Comparison of ENCODE assay signal across 8 mouse cellular contexts in the genomic region with DNA sequence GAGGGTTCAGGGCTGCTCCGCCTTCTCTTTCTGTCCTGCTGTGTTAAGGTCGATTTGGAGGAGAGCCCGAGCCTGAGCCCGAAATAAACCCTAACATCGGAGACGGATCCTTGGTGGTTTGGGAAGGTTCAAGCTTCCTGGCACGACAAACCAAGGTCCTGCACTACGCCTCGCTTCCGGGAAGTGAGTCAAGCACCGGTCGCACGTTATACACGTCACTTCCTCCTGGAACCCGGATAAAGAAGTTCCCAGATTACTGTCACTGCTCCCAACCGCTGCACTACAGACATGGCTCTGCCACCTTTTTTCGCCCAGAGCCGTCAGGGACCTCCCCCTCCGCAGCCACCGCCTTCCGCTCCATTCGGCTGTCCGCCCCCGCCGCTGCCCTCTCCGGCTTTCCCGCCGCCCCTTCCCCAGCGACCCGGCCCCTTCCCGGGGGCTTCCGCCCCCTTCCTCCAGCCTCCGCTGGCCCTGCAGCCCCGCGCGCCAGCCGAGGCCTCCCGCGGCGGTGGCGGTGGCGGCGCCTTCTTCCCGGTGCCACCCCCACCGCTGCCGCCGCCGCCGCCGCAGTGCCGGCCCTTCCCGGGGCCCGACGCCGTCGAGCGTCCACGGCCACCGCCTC. TPM values are rescaled to one million over a fixed set of nuclear protein-coding genes. Genes with fewer than 3 reads are reported as not detected.
DNase-seq lines count a peak whose midpoint lies in the region; ATAC-seq and TF ChIP-seq lines count a peak whose summit lies in the region.

A gene (plus strand): TSS at position 251 of the 622 bp plus-strand sequence.

- under 1% methylated on average over 57 of the region's 59 CpGs for WGBS in forebrain, embryonic 12.5 days
- WGBS in heart, postnatal 0 days = 1% methylated on average over 50 of the region's 59 CpGs
- under 1% methylated on average over 53 of the region's 59 CpGs for WGBS in liver, embryonic 16.5 days (ENCODE audit: insufficient replicate concordance)
- WGBS in neural tube, embryonic 13.5 days = 1% methylated on average over 54 of the region's 59 CpGs

- peak within 1 kb of the TSS; percentile 96 for H3K4me3 ChIP-seq in E14TG2a.4 (replicated peaks; ENCODE audit: low read length)
- H3K4me3 ChIP-seq in forebrain, embryonic 12.5 days (replicated peaks) = peak within 1 kb of the TSS; percentile 100
- H3K4me3 ChIP-seq in heart, postnatal 0 days (ENCODE audit: low read depth, low read length) = peak within 1 kb of the TSS; percentile 99
- peak within 1 kb of the TSS; percentile 97 for H3K4me3 ChIP-seq in liver, embryonic 16.5 days (ENCODE audit: low read depth, low read length)
- peak within 1 kb of the TSS; percentile 100 for H3K4me3 ChIP-seq in neural tube, embryonic 13.5 days
- H3K4me3 ChIP-seq in testis, adult 2 months (ENCODE audit: control insufficient read depth, low read depth, low read length) = peak within 1 kb of the TSS; percentile 91

- peak within 1 kb of the TSS; percentile 98 for H3K9ac ChIP-seq in forebrain, embryonic 12.5 days
- H3K9ac ChIP-seq in heart, postnatal 0 days (replicated peaks; ENCODE audit: low read depth, low read length) = peak within 1 kb of the TSS; percentile 99
- peak within 1 kb of the TSS; percentile 95 for H3K9ac ChIP-seq in liver, embryonic 16.5 days (ENCODE audit: low read depth, low read length)
- peak within 1 kb of the TSS; percentile 96 for H3K9ac ChIP-seq in neural tube, embryonic 13.5 days

- H3K4me2 ChIP-seq in forebrain, embryonic 12.5 days = peak within 1 kb of the TSS; percentile 98
- peak within 1 kb of the TSS; percentile 97 for H3K4me2 ChIP-seq in heart, postnatal 0 days (ENCODE audit: low read depth, low read length)
- peak within 1 kb of the TSS; percentile 95 for H3K4me2 ChIP-seq in liver, embryonic 16.5 days (ENCODE audit: low read depth, low read length)
- peak within 1 kb of the TSS; percentile 97 for H3K4me2 ChIP-seq in neural tube, embryonic 13.5 days

- H3K27me3 ChIP-seq in E14TG2a.4 (ENCODE audit: insufficient read depth, low read length) = no peaks in the 10 kb centered on the region; the same call in 1 of the 2 replicates
- no peaks in the 10 kb centered on the region for H3K27me3 ChIP-seq in forebrain, embryonic 12.5 days
- H3K27me3 ChIP-seq in heart, postnatal 0 days (ENCODE audit: control insufficient read depth, insufficient read depth, low read length) = no peaks in the 10 kb centered on the region
- no peaks in the 10 kb centered on the region for H3K27me3 ChIP-seq in liver, embryonic 16.5 days (ENCODE audit: control insufficient read depth, insufficient read depth, low read depth, low read length)
- H3K27me3 ChIP-seq in neural tube, embryonic 13.5 days = no peaks in the 10 kb centered on the region; the same call in 1 of the 2 replicates
- no peaks in the 10 kb centered on the region for H3K27me3 ChIP-seq in testis, adult 2 months (ENCODE audit: control insufficient read depth, insufficient read depth, low read length)

- peak; percentile 98 for ATAC-seq in forebrain, embryonic 12.5 days (ENCODE audit: low FRiP score)
- ATAC-seq in heart, postnatal 0 days (ENCODE audit: insufficient read depth, low read depth) = peak; percentile 93
- peak; percentile 92 for ATAC-seq in liver, embryonic 16.5 days (ENCODE audit: low read depth)
- peak; percentile 98 for ATAC-seq in neural tube, embryonic 13.5 days (ENCODE audit: low read depth)

- TF ChIP-seq POLR2A in testis, adult 2 months (IDR thresholded peaks at IDR 0.05; ENCODE audit: control insufficient read depth, low read depth, low read length) = peak; percentile 96

- peak within 1 kb of the TSS; percentile 96 for H3K27ac ChIP-seq in forebrain, embryonic 12.5 days
- peak within 1 kb of the TSS; percentile 99 for H3K27ac ChIP-seq in heart, postnatal 0 days (ENCODE audit: low read depth)
- H3K27ac ChIP-seq in liver, embryonic 16.5 days (ENCODE audit: low read length) = peak within 1 kb of the TSS; percentile 95
- H3K27ac ChIP-seq in neural tube, embryonic 13.5 days (replicated peaks) = peak within 1 kb of the TSS; percentile 96
- H3K27ac ChIP-seq in testis, adult 2 months (ENCODE audit: control insufficient read depth, insufficient read depth, low read depth, low read length) = peak within 1 kb of the TSS; percentile 79

- peaks cover 15% of the 10 kb centered on the region for H3K9me3 ChIP-seq in E14TG2a.4 (ENCODE audit: low read length)
- H3K9me3 ChIP-seq in forebrain, embryonic 12.5 days = no peaks in the 10 kb centered on the region
- no peaks in the 10 kb centered on the region for H3K9me3 ChIP-seq in heart, postnatal 0 days (replicated peaks; ENCODE audit: control insufficient read depth, low read length)
- H3K9me3 ChIP-seq in liver, embryonic 16.5 days (replicated peaks; ENCODE audit: control insufficient read depth, low read length) = no peaks in the 10 kb centered on the region
- no peaks in the 10 kb centered on the region for H3K9me3 ChIP-seq in neural tube, embryonic 13.5 days

- TF ChIP-seq EP300 in heart, postnatal 0 days (IDR thresholded peaks at IDR 0.05; ENCODE audit: low read depth) = 0 out of 2 replicates have a peak, but pooled peaks have one; percentile 53

- peaks cover 2% of the 10 kb centered on the region; the same call in 1 of the 2 replicates for H3K36me3 ChIP-seq in E14TG2a.4 (ENCODE audit: insufficient read depth, low read length)
- H3K36me3 ChIP-seq in forebrain, embryonic 12.5 days (replicated peaks) = no peaks in the 10 kb centered on the region
- H3K36me3 ChIP-seq in heart, postnatal 0 days (replicated peaks; ENCODE audit: control insufficient read depth, insufficient read depth, low read length) = no peaks in the 10 kb centered on the region
- no peaks in the 10 kb centered on the region for H3K36me3 ChIP-seq in liver, embryonic 16.5 days (ENCODE audit: control insufficient read depth, insufficient read depth)
- no peaks in the 10 kb centered on the region for H3K36me3 ChIP-seq in neural tube, embryonic 13.5 days
- H3K36me3 ChIP-seq in testis, adult 2 months (ENCODE audit: control insufficient read depth, insufficient read depth, low read length) = no peaks in the 10 kb centered on the region

- peak; percentile 96 for DNase-seq in c-Kit-positive CD71-positive TER-119-positive erythroid progenitor cells, embryonic 14.5 days (ENCODE audit: low spot score)
- peak; percentile 96 for DNase-seq in heart, postnatal 0 days (ENCODE audit: low spot score)
- peak; percentile 97 for DNase-seq in kidney, postnatal 4 days

- TF ChIP-seq CTCF in E14TG2a.4 (conservative IDR thresholded peaks at IDR 0.05; ENCODE audit: low read length) = no peak
- no peak for TF ChIP-seq CTCF in heart, postnatal 0 days (IDR thresholded peaks at IDR 0.05; ENCODE audit: low read depth)
- 0 out of 2 replicates have a peak, but pooled peaks have one; percentile 15 for TF ChIP-seq CTCF in testis, adult 2 months (IDR thresholded peaks at IDR 0.05; ENCODE audit: control insufficient read depth, insufficient read depth, insufficient replicate concordance, low read depth, low read length)

- peaks cover 35% of the 10 kb centered on the region for H3K4me1 ChIP-seq in E14TG2a.4 (replicated peaks; ENCODE audit: low read depth, low read length)
- H3K4me1 ChIP-seq in forebrain, embryonic 12.5 days = peaks cover 25% of the 10 kb centered on the region
- peaks cover 23% of the 10 kb centered on the region for H3K4me1 ChIP-seq in heart, postnatal 0 days (ENCODE audit: control insufficient read depth, insufficient read depth)
- H3K4me1 ChIP-seq in liver, embryonic 16.5 days (ENCODE audit: control insufficient read depth, low read depth, low read length) = peaks cover 12% of the 10 kb centered on the region
- peaks cover 33% of the 10 kb centered on the region for H3K4me1 ChIP-seq in neural tube, embryonic 13.5 days (replicated peaks)
- H3K4me1 ChIP-seq in testis, adult 2 months (ENCODE audit: control insufficient read depth, insufficient read depth, low read length) = peaks cover 7% of the 10 kb centered on the region

RNA-seq across cellular contexts. Expression of the gene that starts here (rescaled TPM):
- polyA plus RNA-seq in forebrain, embryonic 12.5 days (2016; fragmentation: Nextera tagmentation; extraction: Ambion mirVana) = 11.9 and 12.1 TPM in 2 replicates
- 9.4 and 10.6 TPM in 2 replicates for total RNA-seq in heart, postnatal 0 days (2014; rRNA removed; ENCODE audit: low replicate concordance)
- polyA plus RNA-seq in heart, postnatal 0 days (2015; fragmentation: Nextera tagmentation; extraction: Ambion mirVana) = 4.7 and 5.9 TPM in 2 replicates
- polyA plus RNA-seq in liver, embryonic 16.5 days (2015; fragmentation: Nextera tagmentation; extraction: Ambion mirVana) = 1.6 and 1.8 TPM in 2 replicates
- polyA plus RNA-seq in neural tube, embryonic 13.5 days (2015; fragmentation: Nextera tagmentation; extraction: Ambion mirVana) = 10.0 and 10.9 TPM in 2 replicates
- 10.4 and 10.9 TPM in 2 replicates for polyA plus RNA-seq in testis, adult 2 months (2012; rRNA removed)

Comparison
In these comparisons a context has a peak if more than half of its experiments do, and no peak if none do; other contexts are left out.
1. Peak in every context shown above with its lines: DNase-seq, ATAC-seq, H3K4me3 ChIP-seq and H3K27ac ChIP-seq.